Mouse (Mus musculus) MEL (cell line): ENCODE measurements at regions not wholly inside any gene's neighbourhood (a gene's known extent, or its start where the extent isn't known, plus 50 kb on each side); places are given as distances from the start of the nearest gene placed in this dataset.

Experiments
- DNase-seq: peaks from one replicate; pipeline ENCODE4 v3.0.0; 2011; ENCODE audit warnings: low read depth, low spot score
- H3K27ac ChIP-seq: 2 replicates; pipeline ENCODE4 v1.5.1; 2012; ENCODE audit warnings: low read depth, mild to moderate bottlenecking, control low read depth, low read length, moderate library complexity; ENCODE audit not compliant: control insufficient read depth
- H3K27me3 ChIP-seq, 2 experiments: fragments of 150-350 bp in 1 of 2; sonication (generic) in 1 of 2; 2 replicates each; pipeline ENCODE4 v1.6.1; 2012; ENCODE audit warnings: low read length in 2 of 2, mild to moderate bottlenecking in 2 of 2, improper control_type of control experiment in 1 of 2, moderate library complexity in 1 of 2; ENCODE audit not compliant: insufficient read depth in 2 of 2, control insufficient read depth in 1 of 2
- H3K36me3 ChIP-seq, 2 experiments: 2 replicates each; pipeline ENCODE4 v1.6.1; 2012 to 2014; ENCODE audit warnings: low read length in 2 of 2, improper control_type of control experiment in 1 of 2, inconsistent platforms in 1 of 2, mild to moderate bottlenecking in 1 of 2; ENCODE audit not compliant: insufficient read depth in 2 of 2, control insufficient read depth in 1 of 2
- H3K4me1 ChIP-seq, 2 experiments: fragments of 150-350 bp in 1 of 2; sonication (generic) in 1 of 2; 2 replicates each; pipeline ENCODE4 v1.6.1; 2012; ENCODE audit warnings: low read length in 2 of 2, improper control_type of control experiment in 1 of 2, mild to moderate bottlenecking in 1 of 2; ENCODE audit not compliant: insufficient read depth in 2 of 2, control insufficient read depth in 1 of 2
- H3K4me3 ChIP-seq, 2 experiments: fragments of 150-350 bp in 1 of 2; sonication (generic) in 1 of 2; 2 replicates each; pipeline ENCODE4 v1.5.1; 2012; ENCODE audit warnings: low read depth in 2 of 2, low read length in 2 of 2, mild to moderate bottlenecking in 2 of 2, moderate library complexity in 2 of 2, control low read depth in 1 of 2, improper control_type of control experiment in 1 of 2; ENCODE audit not compliant: control insufficient read depth in 1 of 2, insufficient read depth in 1 of 2
- H3K79me2 ChIP-seq: 2 replicates; pipeline ENCODE4 v1.6.1; 2012; ENCODE audit warnings: mild to moderate bottlenecking, low read length, moderate library complexity; ENCODE audit not compliant: control insufficient read depth, poor library complexity, insufficient read depth
- H3K9ac ChIP-seq: 2 replicates; pipeline ENCODE4 v1.6.1; 2012; ENCODE audit warnings: low read depth, mild to moderate bottlenecking, control low read depth, low read length, moderate library complexity; ENCODE audit not compliant: control insufficient read depth, poor library complexity, severe bottlenecking
- H3K9me3 ChIP-seq: fragments of 150-350 bp; sonication (generic); replicated peaks from 2 replicates; pipeline ENCODE4 v1.6.1; 2012; ENCODE audit warnings: mild to moderate bottlenecking, low read length, improper control_type of control experiment, moderate library complexity; ENCODE audit not compliant: insufficient read depth
- CTCF ChIP-seq, 3 experiments: IDR thresholded peaks in 2 of 3; conservative IDR thresholded peaks in 1 of 3; 2 replicates each; pipeline ENCODE4 v1.5.1; 2011 to 2012; ENCODE audit warnings: low read length in 3 of 3, low read depth in 2 of 3, mild to moderate bottlenecking in 2 of 3, improper control_type of control experiment in 1 of 3, inconsistent platforms in 1 of 3, mixed read lengths in 1 of 3, moderate library complexity in 1 of 3; ENCODE audit not compliant: control insufficient read depth in 1 of 3, insufficient read depth in 1 of 3, poor library complexity in 1 of 3, severe bottlenecking in 1 of 3
- HCFC1 ChIP-seq: IDR thresholded peaks from 2 replicates; pipeline ENCODE4 v1.6.1; 2012; ENCODE audit warnings: low read depth, mild to moderate bottlenecking, inconsistent platforms, low read length, improper control_type of control experiment, moderate library complexity
- MAZ ChIP-seq: IDR thresholded peaks from 2 replicates; pipeline ENCODE4 v1.6.1; 2012; ENCODE audit warnings: low read depth, mild to moderate bottlenecking, inconsistent platforms, low read length, improper control_type of control experiment
- MYC ChIP-seq: IDR thresholded peaks from 2 replicates; pipeline ENCODE4 v1.6.1; 2011; ENCODE audit warnings: low read depth, mild to moderate bottlenecking, low read length, improper control_type of control experiment, moderate library complexity
- POLR2AphosphoS5 ChIP-seq: IDR thresholded peaks from 2 replicates; pipeline ENCODE4 v1.6.1; 2012; ENCODE audit warnings: low read depth, borderline replicate concordance, mild to moderate bottlenecking, inconsistent platforms, low read length, moderate library complexity, mixed read lengths
- RAD21 ChIP-seq: IDR thresholded peaks from 2 replicates; pipeline ENCODE4 v1.6.1; 2011; ENCODE audit warnings: mild to moderate bottlenecking, low read depth, low read length, improper control_type of control experiment
- SMC3 ChIP-seq: IDR thresholded peaks from 2 replicates; pipeline ENCODE4 v1.6.1; 2011; ENCODE audit warnings: low read depth, low read length, improper control_type of control experiment
- TAL1 ChIP-seq: IDR thresholded peaks from 2 replicates; pipeline ENCODE4 v1.6.1; 2012; ENCODE audit warnings: mild to moderate bottlenecking, inconsistent platforms, low read length, moderate library complexity, mixed read lengths
- USF1 ChIP-seq: IDR thresholded peaks from 2 replicates; pipeline ENCODE4 v1.6.1; 2014; ENCODE audit warnings: low read depth, mild to moderate bottlenecking, inconsistent platforms, low read length, improper control_type of control experiment, moderate library complexity
- ZKSCAN1 ChIP-seq: IDR thresholded peaks from 2 replicates; pipeline ENCODE4 v1.6.1; 2012; ENCODE audit warnings: low read depth, mild to moderate bottlenecking, inconsistent platforms, low read length, improper control_type of control experiment, moderate library complexity
- ZNF384 ChIP-seq: IDR thresholded peaks from 2 replicates; pipeline ENCODE4 v1.6.1; 2012; ENCODE audit warnings: low read depth, mild to moderate bottlenecking, inconsistent platforms, low read length, improper control_type of control experiment

GRCm38 (mm10) chr12:15507576-15507975 is 309.1 kb downstream of the Trib2 start:
- Histone ChIP-seq H3K27ac (no peak overlapping the region), H3K4me3 (no peak overlapping the region), H3K27me3 (peaks cover 2 to 8% of the 10 kb centered on the region in 2 experiments; a peak in 2 of 4 replicates), H3K79me2 (no peaks in the 10 kb centered on the region), H3K36me3 (no peaks in the 10 kb centered on the region), H3K9ac (no peak overlapping the region), H3K4me1 (no peaks in the 10 kb centered on the region), H3K9me3 (no peaks in the 10 kb centered on the region)
- DNase-seq: peak; percentile 58
- TF ChIP-seq RAD21 (peak; percentile 67), MAZ (no peak), ZNF384 (peak; percentile 52; the same call in 1 of the 2 replicates), USF1 (no peak), POLR2AphosphoS5 (no peak), SMC3 (peak; percentile 47), ZKSCAN1 (no peak), CTCF (IDR thresholded peaks at IDR 0.05 in 2 of 3, conservative IDR thresholded peaks at IDR 0.05 in 1 of 3; ENCODE audit: control insufficient read depth in 1 of 3, insufficient read depth in 1 of 3, low read depth in 2 of 3, low read length in 3 of 3, poor library complexity in 1 of 3, severe bottlenecking in 1 of 3) (peak; percentile 31 to 67 (median 50)), TAL1 (no peak)

GRCm38 (mm10) chr12:15493640-15494039 is 323.1 kb downstream of the Trib2 start:
- no peak for DNase-seq
- no peaks in the 10 kb centered on the region for H3K9me3 ChIP-seq
- TF ChIP-seq MYC: no peak
- no peak overlapping the region for H3K4me3 ChIP-seq
- H3K79me2 ChIP-seq: no peaks in the 10 kb centered on the region
- no peak overlapping the region for H3K9ac ChIP-seq
- H3K27me3 ChIP-seq: no peaks in the 10 kb centered on the region
- H3K4me1 ChIP-seq: no peaks in the 10 kb centered on the region
- H3K27ac ChIP-seq: no peak overlapping the region
- H3K36me3 ChIP-seq: no peaks in the 10 kb centered on the region

- no peak for TF ChIP-seq HCFC1
- TF ChIP-seq CTCF (IDR thresholded peaks at IDR 0.05 in 2 of 3, conservative IDR thresholded peaks at IDR 0.05 in 1 of 3; ENCODE audit: control insufficient read depth in 1 of 3, insufficient read depth in 1 of 3, low read depth in 2 of 3, low read length in 3 of 3, poor library complexity in 1 of 3, severe bottlenecking in 1 of 3): no peak
- Histone ChIP-seq H3K36me3 (no peaks in the 10 kb centered on the region), H3K79me2 (no peaks in the 10 kb centered on the region), H3K4me1 (no peaks in the 10 kb centered on the region), H3K4me3 (no peak overlapping the region), H3K27me3 (no peaks in the 10 kb centered on the region), H3K27ac (no peak overlapping the region), H3K9me3 (no peaks in the 10 kb centered on the region), H3K9ac (no peak overlapping the region)
- DNase-seq: no peak
These were observed 344.0 kb downstream of the Trib2 start for GRCm38 (mm10) chr12:15472741-15473140.
